Comparison of ENCODE assay signal across 18 mouse cellular contexts in genomic region chr11:63136836-63137416, GRCm38 (mm10). TPM values are rescaled to one million over a fixed set of nuclear protein-coding genes. Genes with fewer than 3 reads are reported as not detected.
DNase-seq lines count a peak whose midpoint lies in the region; ATAC-seq and TF ChIP-seq lines count a peak whose summit lies in the region.
"Had no signal": no experiment of that assay in that cellular context is flagged by ENCODE, and none has a peak within 500 bp of the region (broad histone marks: within the 10 kb centered on the region; RNA-seq: fewer than 3 reads in every experiment).

No protein-coding gene starts in this region.

- TF ChIP-seq CTCF in liver, postnatal 0 days (IDR thresholded peaks at IDR 0.05; ENCODE audit: low read depth) = no peak
- TF ChIP-seq CTCF in small intestine, adult 2 months (IDR thresholded peaks at IDR 0.05; ENCODE audit: extremely low read depth, insufficient read length, insufficient replicate concordance, low read depth, low read length) = no peak
- TF ChIP-seq CTCF in intestine, postnatal 0 days (IDR thresholded peaks at IDR 0.05; ENCODE audit: low read depth) = no peak

- H3K9me3 ChIP-seq in embryonic facial prominence, embryonic 13.5 days = no peaks in the 10 kb centered on the region
- H3K9me3 ChIP-seq in embryonic facial prominence, embryonic 10.5 days = no peaks in the 10 kb centered on the region
- no peaks in the 10 kb centered on the region for H3K9me3 ChIP-seq in hindbrain, embryonic 10.5 days
- no peaks in the 10 kb centered on the region for H3K9me3 ChIP-seq in hindbrain, embryonic 13.5 days
- H3K9me3 ChIP-seq in liver, postnatal 0 days (ENCODE audit: low read length) = no peaks in the 10 kb centered on the region
- no peaks in the 10 kb centered on the region for H3K9me3 ChIP-seq in intestine, postnatal 0 days (ENCODE audit: control insufficient read depth)
- H3K9me3 ChIP-seq: embryonic facial prominence, embryonic 12.5 days; forebrain, embryonic 13.5 days; liver, embryonic 15.5 days; neural tube, embryonic 15.5 days had no signal

- H3K36me3 ChIP-seq in embryonic facial prominence, embryonic 13.5 days = peaks cover 47% of the 10 kb centered on the region
- H3K36me3 ChIP-seq in embryonic facial prominence, embryonic 10.5 days (replicated peaks) = peaks cover 4% of the 10 kb centered on the region; the same call in 1 of the 2 replicates
- H3K36me3 ChIP-seq in hindbrain, embryonic 10.5 days = peaks cover 3% of the 10 kb centered on the region; the same call in 1 of the 2 replicates
- H3K36me3 ChIP-seq in hindbrain, embryonic 13.5 days = no peaks in the 10 kb centered on the region
- peaks cover 12% of the 10 kb centered on the region for H3K36me3 ChIP-seq in liver, postnatal 0 days (replicated peaks; ENCODE audit: insufficient read depth, low read length)
- H3K36me3 ChIP-seq in small intestine, adult 2 months (ENCODE audit: control insufficient read depth, insufficient read depth, low read length) = peaks cover 29% of the 10 kb centered on the region
- peaks cover 3% of the 10 kb centered on the region; the same call in 1 of the 2 replicates for H3K36me3 ChIP-seq in intestine, postnatal 0 days (ENCODE audit: control insufficient read depth, insufficient read depth)
- H3K36me3 ChIP-seq: liver, embryonic 15.5 days; neural tube, embryonic 15.5 days had no signal

- peaks cover 29% of the 10 kb centered on the region for H3K27me3 ChIP-seq in embryonic facial prominence, embryonic 13.5 days
- peaks cover 36% of the 10 kb centered on the region for H3K27me3 ChIP-seq in embryonic facial prominence, embryonic 10.5 days (replicated peaks; ENCODE audit: low read depth, poor library complexity, severe bottlenecking)
- H3K27me3 ChIP-seq in hindbrain, embryonic 10.5 days (ENCODE audit: insufficient read depth, poor library complexity, severe bottlenecking) = peaks cover 38% of the 10 kb centered on the region
- peaks cover 34% of the 10 kb centered on the region for H3K27me3 ChIP-seq in hindbrain, embryonic 13.5 days
- H3K27me3 ChIP-seq in liver, postnatal 0 days (ENCODE audit: insufficient read depth, low read length) = peaks cover 9% of the 10 kb centered on the region; the same call in 1 of the 2 replicates
- peaks cover 8% of the 10 kb centered on the region for H3K27me3 ChIP-seq in small intestine, adult 2 months (ENCODE audit: control insufficient read depth, insufficient read depth, low read length)
- H3K27me3 ChIP-seq in intestine, postnatal 0 days (replicated peaks; ENCODE audit: control insufficient read depth, insufficient read depth, low read length) = peaks cover 32% of the 10 kb centered on the region

- TF ChIP-seq EP300 in liver, postnatal 0 days (IDR thresholded peaks at IDR 0.05; ENCODE audit: low read depth) = no peak

- no peak overlapping the region for H3K4me3 ChIP-seq in embryonic facial prominence, embryonic 13.5 days
- H3K4me3 ChIP-seq in embryonic facial prominence, embryonic 10.5 days = no peak overlapping the region
- no peak overlapping the region for H3K4me3 ChIP-seq in hindbrain, embryonic 10.5 days
- no peak overlapping the region for H3K4me3 ChIP-seq in hindbrain, embryonic 13.5 days
- H3K4me3 ChIP-seq in liver, postnatal 0 days (ENCODE audit: low read depth, low read length) = no peak overlapping the region
- H3K4me3 ChIP-seq in small intestine, adult 2 months (ENCODE audit: low read depth, low read length) = peak overlapping the region; percentile 6
- H3K4me3 ChIP-seq in intestine, postnatal 0 days (ENCODE audit: low read depth, low read length) = no peak overlapping the region
- H3K4me3 ChIP-seq: erythroblast, embryonic 14.5 days; forebrain, embryonic 13.5 days; liver, embryonic 15.5 days; neural tube, embryonic 15.5 days had no signal

- ATAC-seq in embryonic facial prominence, embryonic 13.5 days (ENCODE audit: insufficient number of reproducible peaks, insufficient read depth, low FRiP score, low TSS enrichment, low read depth) = no peak
- no peak for ATAC-seq in hindbrain, embryonic 13.5 days (ENCODE audit: low FRiP score)
- no peak for ATAC-seq in liver, postnatal 0 days
- ATAC-seq in intestine, postnatal 0 days = no peak
- ATAC-seq: forebrain, embryonic 13.5 days had no signal

- H3K4me2 ChIP-seq in embryonic facial prominence, embryonic 13.5 days = no peak overlapping the region
- no peak overlapping the region for H3K4me2 ChIP-seq in hindbrain, embryonic 13.5 days
- no peak overlapping the region for H3K4me2 ChIP-seq in liver, postnatal 0 days (ENCODE audit: low read depth, low read length)
- H3K4me2 ChIP-seq in intestine, postnatal 0 days (replicated peaks; ENCODE audit: low read depth) = no peak overlapping the region
- H3K4me2 ChIP-seq: embryonic facial prominence, embryonic 12.5 days; forebrain, embryonic 13.5 days; liver, embryonic 15.5 days; midbrain, embryonic 11.5 days; neural tube, embryonic 15.5 days had no signal

- peaks cover 61% of the 10 kb centered on the region for H3K4me1 ChIP-seq in embryonic facial prominence, embryonic 13.5 days
- peaks cover 53% of the 10 kb centered on the region for H3K4me1 ChIP-seq in embryonic facial prominence, embryonic 10.5 days
- H3K4me1 ChIP-seq in hindbrain, embryonic 10.5 days (replicated peaks) = peaks cover 56% of the 10 kb centered on the region
- H3K4me1 ChIP-seq in hindbrain, embryonic 13.5 days (replicated peaks) = peaks cover 26% of the 10 kb centered on the region
- H3K4me1 ChIP-seq in liver, postnatal 0 days (ENCODE audit: insufficient read depth) = no peaks in the 10 kb centered on the region
- H3K4me1 ChIP-seq in small intestine, adult 2 months (ENCODE audit: control insufficient read depth, insufficient read depth, insufficient read length, low read length) = peaks cover 2% of the 10 kb centered on the region; the same call in 1 of the 2 replicates
- H3K4me1 ChIP-seq in intestine, postnatal 0 days (replicated peaks; ENCODE audit: control insufficient read depth, insufficient read depth, low read length) = no peaks in the 10 kb centered on the region

- H3K9ac ChIP-seq in embryonic facial prominence, embryonic 13.5 days = 0 out of 2 replicates have a peak overlapping the region, but pooled peaks have one; percentile 8
- no peak overlapping the region for H3K9ac ChIP-seq in hindbrain, embryonic 13.5 days
- 0 out of 2 replicates have a peak overlapping the region, but pooled peaks have one; percentile 11 for H3K9ac ChIP-seq in liver, postnatal 0 days (replicated peaks)
- no peak overlapping the region for H3K9ac ChIP-seq in intestine, postnatal 0 days (ENCODE audit: low read depth, low read length)
- H3K9ac ChIP-seq: forebrain, embryonic 13.5 days; liver, embryonic 15.5 days; neural tube, embryonic 15.5 days had no signal

- 68% methylated on average over 4 of the region's 4 CpGs for WGBS in embryonic facial prominence, embryonic 13.5 days
- WGBS in embryonic facial prominence, embryonic 10.5 days = 61% methylated on average over 4 of the region's 4 CpGs
- WGBS in hindbrain, embryonic 10.5 days = 63% methylated on average over 4 of the region's 4 CpGs
- 73% methylated on average over 4 of the region's 4 CpGs for WGBS in hindbrain, embryonic 13.5 days
- 81% methylated on average over 4 of the region's 4 CpGs for WGBS in liver, postnatal 0 days (ENCODE audit: insufficient replicate concordance)
- WGBS in small intestine, adult 2 months = 79% methylated on average over 4 of the region's 4 CpGs
- 80% methylated on average over 4 of the region's 4 CpGs for WGBS in intestine, postnatal 0 days

- no peak for DNase-seq in embryonic facial prominence, embryonic 10.5 days (ENCODE audit: low spot score)
- DNase-seq in hindbrain, embryonic 10.5 days (ENCODE audit: low spot score) = no peak
- DNase-seq in liver, postnatal 0 days = no peak
- DNase-seq in liver = no peak
- DNase-seq: cerebellum, adult 18-20 months; cerebellum, postnatal 14 days had no signal

- TF ChIP-seq POLR2A in small intestine, adult 2 months (IDR thresholded peaks at IDR 0.05; ENCODE audit: low read depth, low read length) = no peak

- H3K27ac ChIP-seq in embryonic facial prominence, embryonic 13.5 days = no peak overlapping the region
- H3K27ac ChIP-seq in embryonic facial prominence, embryonic 10.5 days (replicated peaks) = no peak overlapping the region
- 0 out of 2 replicates have a peak overlapping the region, but pooled peaks have one; percentile 13 for H3K27ac ChIP-seq in hindbrain, embryonic 10.5 days
- no peak overlapping the region for H3K27ac ChIP-seq in hindbrain, embryonic 13.5 days
- no peak overlapping the region for H3K27ac ChIP-seq in liver, postnatal 0 days (ENCODE audit: low read depth)
- H3K27ac ChIP-seq in small intestine, adult 2 months (ENCODE audit: insufficient read depth, low read depth, low read length) = peak overlapping the region; percentile 5; the same call in 1 of the 2 replicates
- H3K27ac ChIP-seq in intestine, postnatal 0 days (ENCODE audit: low read depth, low read length) = no peak overlapping the region
- H3K27ac ChIP-seq: embryonic facial prominence, embryonic 12.5 days; forebrain, embryonic 13.5 days; kidney, postnatal 0 days; liver, embryonic 15.5 days; stomach, postnatal 0 days had no signal

RNA-seq across cellular contexts. Expression of gene Pmp22, which starts 8.1 kb away (rescaled TPM):
- 127 and 138 TPM in 2 replicates for polyA plus RNA-seq in embryonic facial prominence, embryonic 13.5 days (2015; fragmentation: Nextera tagmentation; extraction: Ambion mirVana)
- polyA plus RNA-seq in embryonic facial prominence, embryonic 10.5 days (2016; fragmentation: Nextera tagmentation; extraction: Ambion mirVana) = 30.0 and 33.5 TPM in 2 replicates
- 28.6 and 43.7 TPM in 2 replicates for polyA plus RNA-seq in hindbrain, embryonic 10.5 days (2016; fragmentation: Nextera tagmentation; extraction: Ambion mirVana)
- 37.6 and 43.0 TPM in 2 replicates for polyA plus RNA-seq in hindbrain, embryonic 13.5 days (2015; fragmentation: Nextera tagmentation; extraction: Ambion mirVana)
- polyA plus RNA-seq in liver, postnatal 0 days (2015; fragmentation: Nextera tagmentation; extraction: Ambion mirVana) = 12.1 and 12.9 TPM in 2 replicates
- polyA plus RNA-seq in small intestine, adult 2 months (2012; rRNA removed) = 24.9 and 1,148 TPM in 2 replicates
- 49.1 and 54.0 TPM in 2 replicates for polyA plus RNA-seq in intestine, postnatal 0 days (2015; fragmentation: Nextera tagmentation; extraction: Ambion mirVana)

Comparison
In these comparisons a context has a peak if more than half of its experiments do, and no peak if none do; other contexts are left out.
1. H3K27ac ChIP-seq: peak in hindbrain, embryonic 10.5 days (single experiment) and small intestine, adult 2 months (single experiment); none in embryonic facial prominence, embryonic 13.5 days (single experiment), embryonic facial prominence, embryonic 10.5 days (single experiment), hindbrain, embryonic 13.5 days (single experiment), liver, postnatal 0 days (single experiment) and intestine, postnatal 0 days (single experiment).
2. H3K9ac ChIP-seq: peak in embryonic facial prominence, embryonic 13.5 days (single experiment) and liver, postnatal 0 days (single experiment); none in hindbrain, embryonic 13.5 days (single experiment) and intestine, postnatal 0 days (single experiment).